Mouse (Mus musculus): ENCODE measurements around the gene Irgc1.
A peak's percentile ranks its signal among the peaks of the same experiment; 100 is the strongest.

Gene Irgc1

DNA sequence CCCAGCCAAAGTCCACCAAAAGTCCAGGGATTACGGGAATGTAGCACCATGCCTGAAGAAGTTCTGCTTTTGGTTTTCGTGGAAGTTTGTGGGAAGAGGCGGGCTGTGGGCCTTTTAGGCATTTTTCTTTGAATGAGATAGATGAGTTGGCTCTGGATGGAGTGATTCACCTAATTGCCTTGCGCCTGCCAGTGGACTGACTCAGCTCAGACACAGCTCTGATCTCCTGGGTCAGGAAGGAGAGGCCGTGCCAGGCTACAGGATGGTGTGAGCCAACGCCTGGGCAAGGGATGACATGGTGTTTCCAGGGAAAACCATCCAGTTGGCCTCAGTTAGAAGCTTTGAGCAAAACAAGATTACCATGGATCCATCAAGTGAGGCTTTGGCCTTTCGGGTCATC is 18.3 kb upstream of the Irgc1 start:
- DNase-seq = no peak

DNA sequence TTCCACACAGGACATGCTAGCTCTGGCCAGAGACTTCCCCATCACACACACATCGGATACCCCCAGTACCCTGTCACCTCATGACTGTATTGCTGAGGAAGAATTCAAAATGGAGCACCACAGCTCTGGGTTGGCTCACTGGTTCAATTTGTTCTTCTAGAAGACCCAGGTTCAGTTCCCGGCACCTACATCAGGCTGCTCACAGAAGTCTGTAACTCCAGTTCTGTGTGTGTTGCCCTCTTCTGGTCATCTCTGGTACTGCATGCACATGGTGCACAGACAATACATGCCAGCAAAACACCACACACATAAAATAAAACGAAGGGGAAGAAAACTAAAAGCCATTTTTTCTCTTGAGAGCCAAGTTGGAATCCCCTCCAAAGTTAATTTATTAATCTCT is 17.0 kb upstream of the Irgc1 start:
- DNase-seq = peak; percentile 37

DNA sequence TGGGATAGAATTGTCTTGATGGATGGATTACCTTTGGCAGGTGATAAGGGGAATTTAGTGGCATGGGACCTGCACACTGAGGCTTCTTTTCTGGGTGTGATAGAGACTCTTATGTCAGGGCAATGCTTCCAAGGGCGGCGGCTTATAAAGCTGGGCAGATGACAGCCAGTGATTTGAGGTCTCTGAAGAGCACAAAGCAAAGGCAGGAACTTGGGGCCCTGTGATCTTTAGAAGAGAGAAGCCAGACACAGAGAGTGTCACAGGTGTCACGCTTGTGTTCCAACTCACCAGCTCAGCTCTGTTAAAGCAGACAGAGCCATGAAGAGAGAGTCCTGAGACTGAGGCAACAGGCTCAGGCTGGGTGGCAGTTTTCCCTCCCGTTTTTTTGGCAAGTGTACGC is 15.8 kb upstream of the Irgc1 start:
- DNase-seq = peak; percentile 43

DNA sequence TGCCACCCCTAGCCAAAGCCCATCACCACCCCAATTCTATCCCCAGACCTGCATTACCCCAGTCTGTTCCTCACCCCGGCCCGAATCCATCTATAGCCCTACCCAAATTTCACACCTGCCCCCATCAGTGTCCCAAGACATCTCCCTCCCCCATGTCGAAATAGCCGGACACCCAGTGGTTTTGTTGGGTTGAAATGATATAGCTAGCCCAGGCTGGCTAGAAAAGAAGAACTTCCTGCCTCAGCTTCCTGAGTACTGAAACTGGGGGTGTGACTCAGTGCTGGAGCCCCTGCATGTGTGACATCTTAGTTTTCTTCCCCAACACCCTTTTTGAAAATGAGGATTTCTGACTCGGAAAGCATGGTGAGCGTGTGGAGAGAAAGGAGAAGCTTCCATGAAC is 14.7 kb upstream of the Irgc1 start:
- DNase-seq = no peak

DNA sequence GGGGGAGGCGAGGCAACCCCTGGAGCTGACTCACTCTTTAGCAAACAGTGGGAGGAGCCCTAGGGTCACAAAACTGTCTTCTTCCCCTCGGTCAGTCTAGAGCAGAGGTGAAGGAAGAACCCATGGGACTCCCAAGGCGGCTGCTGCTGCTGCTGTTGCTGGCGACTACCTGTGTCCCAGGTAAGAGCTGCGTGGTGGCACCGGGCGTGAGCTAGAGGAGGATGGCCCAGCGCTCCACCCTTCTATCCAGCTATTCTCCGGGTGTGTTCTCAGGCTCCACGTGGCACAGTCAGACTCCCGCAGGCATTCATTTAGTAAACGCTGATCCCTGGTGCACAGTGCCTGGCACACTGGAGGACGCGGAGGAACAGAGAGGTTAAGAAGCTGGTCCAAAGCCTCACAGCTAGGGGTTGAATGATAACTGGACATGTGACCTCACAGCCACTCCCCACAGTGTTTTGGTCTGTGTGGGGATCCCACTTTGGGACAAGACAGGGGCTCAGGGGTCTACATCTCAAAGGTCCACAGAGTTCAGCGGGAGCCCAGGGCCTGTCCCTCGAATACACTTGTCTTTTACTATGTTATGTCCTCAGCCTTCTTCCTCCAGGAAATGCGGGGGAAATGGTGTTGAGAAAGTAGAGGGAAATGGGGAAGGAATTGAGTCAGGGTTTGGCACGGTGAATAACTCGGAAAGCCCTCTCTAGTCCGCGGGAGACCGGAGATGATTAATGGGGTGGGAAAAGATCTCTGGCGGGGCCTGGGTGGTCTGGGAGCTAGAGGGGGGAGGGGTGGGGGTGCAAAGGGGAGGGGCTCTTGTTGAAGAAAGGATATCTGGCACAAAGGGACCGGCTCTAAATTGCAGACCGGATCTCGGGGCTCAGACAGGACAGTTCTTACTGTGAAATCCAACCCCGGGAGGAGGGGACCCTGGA is 10.6 kb upstream of the Irgc1 start, which contains the start of gene Plaur:
Gene Plaur (plus strand): TSS at position 97 of the 932 bp plus-strand sequence.
- DNase-seq = no peak

DNA sequence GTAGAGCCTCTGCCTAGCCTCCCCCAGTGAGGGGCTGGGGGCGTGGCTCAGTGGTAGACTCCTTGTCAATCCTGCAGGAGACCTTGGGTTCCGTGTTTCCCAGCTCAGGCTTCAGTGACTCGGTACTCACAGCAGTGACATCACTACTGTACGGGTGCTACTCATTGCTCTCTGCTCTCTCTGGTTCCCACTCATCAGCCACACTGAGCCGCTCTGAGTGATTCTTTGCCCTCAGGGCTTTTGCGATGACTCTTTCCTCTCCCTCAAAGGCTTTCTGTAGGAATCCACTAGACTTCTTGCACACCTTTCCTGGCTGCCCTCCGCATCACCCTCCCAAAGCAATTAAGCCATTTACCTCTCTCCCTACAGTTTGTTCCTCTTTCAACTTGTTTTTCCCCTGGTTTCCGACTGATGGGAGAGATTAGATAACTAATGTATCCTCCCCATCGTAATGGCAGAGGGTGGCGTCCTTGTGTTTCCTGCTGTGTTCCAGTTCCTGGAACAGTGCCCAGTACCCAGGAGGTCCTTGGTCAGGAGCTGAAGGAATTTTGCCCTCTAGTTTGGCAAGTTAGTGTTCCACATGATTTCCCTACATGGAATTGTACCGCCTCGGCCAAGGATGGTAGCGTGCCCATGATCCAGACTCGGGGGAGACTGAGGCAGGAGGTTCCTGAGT is 9.4 kb upstream of the Irgc1 start:
- no peak for DNase-seq

DNA sequence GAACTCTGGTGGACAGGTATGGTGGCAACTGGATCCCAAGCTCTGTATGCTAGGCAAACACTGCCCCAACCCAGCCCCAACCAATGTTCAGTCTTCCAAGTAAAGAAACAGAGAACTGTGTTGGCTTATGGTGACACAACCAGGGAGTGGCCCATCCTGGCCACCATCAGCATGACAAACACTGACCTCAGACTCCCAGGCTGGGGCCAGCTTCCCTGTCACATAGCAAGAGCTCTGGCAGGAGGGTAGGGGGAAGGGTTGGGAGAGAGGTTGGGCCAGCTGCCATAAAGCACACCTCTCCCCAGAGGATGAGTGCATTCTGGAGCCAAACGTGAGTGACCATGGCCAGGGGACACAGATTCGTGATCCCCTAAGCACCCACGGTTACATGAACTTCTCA is 7.7 kb upstream of the Irgc1 start:
- DNase-seq = no peak

DNA sequence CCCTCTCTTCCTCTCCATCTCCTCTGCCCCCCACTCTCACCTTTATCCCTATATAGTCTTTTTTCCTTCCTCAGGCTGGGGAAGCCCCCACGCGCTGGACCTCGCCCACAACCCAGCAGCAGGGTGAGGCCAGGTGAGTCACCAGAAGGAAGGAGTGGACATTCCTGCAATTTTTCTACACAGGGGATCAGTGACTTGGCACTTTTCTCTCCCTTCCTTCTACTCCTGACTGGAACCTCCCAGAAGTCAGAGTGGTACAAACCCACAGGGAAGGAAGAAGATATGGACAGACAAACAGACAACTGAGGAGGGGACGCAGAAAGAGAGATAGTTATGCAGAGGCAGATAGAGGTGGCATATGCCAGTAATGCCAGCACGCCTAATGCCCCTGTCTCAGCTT is 7.3 kb upstream of the Irgc1 start:
- no peak for DNase-seq

DNA sequence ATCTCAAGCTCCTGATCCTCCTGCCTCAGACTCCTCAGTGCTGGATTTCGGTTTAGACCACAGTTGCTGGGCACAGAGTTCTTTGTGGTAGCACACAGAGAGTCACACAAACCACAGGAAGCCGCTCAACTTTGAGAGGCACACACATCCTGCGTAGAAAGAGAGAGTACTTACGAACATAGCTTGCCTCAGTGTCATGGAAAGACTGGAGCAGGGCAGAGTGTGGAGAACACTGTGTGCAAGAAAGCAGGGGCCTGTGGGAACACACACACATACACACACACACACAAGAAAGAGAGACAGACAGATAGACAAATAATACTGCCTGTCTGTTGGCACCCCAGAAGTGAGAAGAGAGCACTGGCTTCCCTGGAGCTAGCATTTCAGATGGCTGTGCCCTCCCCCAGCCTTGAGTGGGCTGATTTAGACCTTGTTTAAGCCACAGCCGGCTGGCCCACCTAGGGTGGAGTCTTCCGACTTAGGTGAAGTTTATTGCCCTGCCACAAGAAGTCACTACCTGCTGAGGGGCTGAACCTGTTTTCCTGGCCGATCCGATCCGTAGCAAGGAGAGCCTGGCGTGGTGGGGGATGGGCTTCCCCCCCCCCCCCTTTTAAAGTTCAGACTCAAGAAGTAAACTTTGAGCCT is 5.8 kb upstream of the Irgc1 start:
- DNase-seq = peak; percentile 75

DNA sequence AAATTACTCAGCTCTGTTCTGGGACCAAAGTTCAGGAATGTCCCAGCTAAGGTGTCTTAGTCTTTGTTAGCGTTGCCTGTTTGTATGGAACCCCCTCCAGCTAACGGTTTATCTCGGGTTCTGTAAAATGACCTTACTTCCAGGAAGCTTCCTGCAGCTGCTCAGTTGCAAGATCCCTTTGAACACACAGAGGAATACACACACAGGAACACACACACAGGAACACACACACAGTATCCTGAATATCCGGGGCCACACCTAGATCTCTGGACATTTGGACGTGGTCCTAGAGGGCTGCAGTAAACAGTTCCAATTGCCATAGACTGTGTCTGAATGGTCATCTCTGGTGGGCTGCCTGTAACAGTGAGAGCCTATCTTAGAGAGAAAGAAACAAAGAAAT is 3.6 kb upstream of the Irgc1 start:
- no peak for DNase-seq

DNA sequence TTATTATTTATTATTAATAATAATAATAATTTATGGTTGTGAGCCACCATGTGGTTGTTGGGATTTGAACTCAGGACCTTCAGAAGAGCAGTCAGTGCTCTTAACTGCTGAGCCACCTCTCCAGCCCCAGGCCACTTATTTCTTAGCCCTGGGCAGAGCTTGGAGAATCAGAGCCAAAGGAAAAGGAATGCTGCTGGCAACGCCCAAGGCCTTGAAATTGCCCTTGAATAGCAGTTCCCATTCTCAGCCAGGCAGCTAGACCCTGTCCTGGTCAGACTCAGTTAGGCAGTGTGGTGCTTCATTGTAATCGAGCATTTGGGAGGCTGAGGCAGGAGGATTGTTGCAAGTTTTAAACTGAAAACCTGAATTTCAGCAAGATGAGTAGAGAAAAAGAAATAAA is 2.1 kb upstream of the Irgc1 start:
- DNase-seq = no peak

DNA sequence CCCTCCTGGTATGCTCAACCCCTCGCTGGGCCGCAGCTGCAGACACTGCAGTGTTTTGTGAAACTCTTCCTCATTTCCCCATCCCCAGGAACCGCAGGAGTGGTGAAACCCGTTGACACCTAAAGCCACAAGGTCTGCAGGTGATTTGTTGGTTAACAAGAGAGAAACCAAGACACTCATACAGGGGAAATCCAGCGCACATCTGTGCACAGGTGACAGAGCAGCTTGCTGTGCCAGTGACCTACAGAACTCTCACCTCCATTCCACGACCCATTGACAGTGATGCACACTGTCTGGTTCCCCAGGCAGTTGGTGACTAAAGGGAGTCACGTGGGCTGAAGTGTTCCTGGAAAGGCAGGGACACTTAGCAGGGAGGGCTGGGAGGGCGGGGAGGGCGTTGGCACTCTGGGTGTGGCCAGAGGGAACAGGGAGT is 1.5 kb downstream of the Irgc1 start:
- peak; percentile 36 for DNase-seq

DNA sequence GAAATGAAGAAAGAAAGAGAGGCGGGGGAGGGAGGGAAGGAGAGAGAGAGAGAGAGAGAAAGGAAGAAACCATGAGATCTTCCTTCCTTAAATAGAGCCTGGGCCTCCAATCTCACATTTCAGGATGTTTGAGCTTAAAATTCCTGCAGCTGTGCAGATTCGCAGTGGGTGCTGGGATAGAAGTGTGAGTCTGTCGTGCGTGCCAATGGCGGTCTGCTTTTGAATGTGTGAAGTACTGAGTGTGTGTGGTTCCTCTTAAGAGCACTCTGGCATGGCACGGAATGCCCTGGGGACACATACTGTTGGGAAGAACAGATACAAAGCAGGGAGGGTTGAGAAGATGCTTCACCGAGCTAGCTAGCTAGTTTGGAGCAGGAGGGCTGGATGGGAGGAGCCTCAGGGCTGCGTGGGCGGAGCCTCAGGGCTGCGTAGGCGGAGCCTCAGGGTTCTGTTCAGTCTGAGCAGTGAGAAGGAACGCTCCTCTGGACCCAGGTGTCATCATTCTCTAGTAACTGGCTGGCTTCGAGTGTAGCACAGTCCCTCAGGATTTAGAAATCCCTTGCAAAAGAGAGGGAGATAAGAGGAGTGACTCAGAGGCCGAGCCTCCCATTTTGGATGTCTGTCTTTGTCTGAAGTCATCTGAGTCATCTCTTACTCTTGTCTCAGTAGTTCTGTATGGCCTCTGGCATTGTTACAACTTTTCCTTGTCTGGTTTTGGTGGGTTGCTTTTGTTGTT is 3.1 kb downstream of the Irgc1 start:
- DNase-seq = no peak

DNA sequence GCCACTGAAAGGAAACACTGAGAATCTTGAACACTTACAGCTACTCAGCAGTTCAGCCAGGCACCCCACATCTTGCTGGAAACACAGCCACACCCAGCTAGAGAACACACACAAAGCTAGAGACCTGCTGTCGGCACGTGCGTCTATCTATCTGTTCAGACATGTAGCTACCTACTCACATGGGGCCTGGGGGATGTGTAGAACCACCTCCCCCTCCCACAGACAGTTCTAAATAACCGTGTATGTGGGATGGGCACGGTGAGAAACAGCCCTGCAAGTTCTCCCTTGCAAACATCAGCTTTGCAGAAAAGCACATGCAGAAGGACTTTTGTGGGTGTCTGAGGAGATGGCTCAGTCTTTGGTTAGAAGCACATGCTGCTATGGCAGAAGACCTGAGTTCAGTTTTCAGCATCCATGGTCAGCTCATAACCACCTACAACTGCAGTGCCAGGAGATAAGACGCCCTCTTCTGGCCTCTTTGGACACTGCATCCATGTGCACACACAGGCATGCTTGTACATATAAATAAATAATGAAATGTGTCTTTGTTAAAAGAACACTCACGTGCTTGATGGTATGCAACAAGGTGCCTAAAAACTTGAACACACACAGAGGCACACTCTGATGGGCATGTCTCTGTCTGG is 5.3 kb downstream of the Irgc1 start:
- no peak for DNase-seq

DNA sequence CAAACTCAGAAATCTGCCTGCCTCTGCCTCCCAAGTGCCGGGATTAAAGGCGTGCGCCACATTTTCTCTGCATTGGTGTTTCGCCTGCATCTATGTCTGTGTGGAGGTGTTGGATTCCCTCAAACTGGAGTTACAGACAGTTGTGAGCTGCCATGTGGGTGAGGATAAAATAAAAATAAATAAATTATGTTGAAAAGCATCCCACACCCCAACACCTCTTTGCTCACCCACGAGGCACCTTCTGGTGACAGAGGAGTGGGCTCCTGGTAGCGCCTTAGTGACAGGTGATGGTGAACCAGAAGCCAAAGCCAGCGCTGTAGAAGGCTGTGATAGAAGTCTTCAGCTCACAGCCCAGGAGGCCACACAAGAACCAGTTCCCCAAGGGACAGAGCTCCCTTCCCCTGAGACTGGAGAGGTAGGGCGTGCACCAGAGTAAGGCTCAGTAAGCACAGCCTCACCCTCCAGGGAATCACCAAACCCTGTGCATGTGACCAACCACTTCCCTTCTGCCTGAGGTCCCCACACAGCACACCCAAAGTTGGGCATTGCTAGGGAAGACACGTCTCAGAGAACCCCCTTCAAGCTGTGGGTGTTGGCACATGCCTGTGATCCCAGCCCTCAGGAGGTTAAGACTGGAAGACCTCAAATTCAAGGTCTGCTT is 6.7 kb downstream of the Irgc1 start:
- no peak for DNase-seq

DNA sequence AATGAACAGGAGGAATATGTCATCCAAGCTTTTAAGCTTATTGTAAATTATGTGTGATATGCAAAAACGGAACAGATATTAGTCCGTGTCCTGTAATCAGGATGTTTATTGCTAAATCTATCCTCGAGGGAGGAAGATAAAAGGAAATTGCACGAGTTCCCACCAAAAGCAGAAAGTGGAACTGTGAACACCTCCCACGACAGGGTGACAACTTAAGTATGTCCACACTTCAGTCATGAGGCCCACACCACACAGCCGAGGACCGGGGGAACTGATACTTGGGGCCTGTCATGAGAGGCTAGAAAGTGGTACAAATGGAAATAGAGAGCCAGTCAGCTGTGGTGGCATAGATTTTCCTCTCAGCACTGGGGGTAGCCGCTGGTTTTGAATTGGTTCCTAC is 9.8 kb downstream of the Irgc1 start:
- no peak for DNase-seq

DNA sequence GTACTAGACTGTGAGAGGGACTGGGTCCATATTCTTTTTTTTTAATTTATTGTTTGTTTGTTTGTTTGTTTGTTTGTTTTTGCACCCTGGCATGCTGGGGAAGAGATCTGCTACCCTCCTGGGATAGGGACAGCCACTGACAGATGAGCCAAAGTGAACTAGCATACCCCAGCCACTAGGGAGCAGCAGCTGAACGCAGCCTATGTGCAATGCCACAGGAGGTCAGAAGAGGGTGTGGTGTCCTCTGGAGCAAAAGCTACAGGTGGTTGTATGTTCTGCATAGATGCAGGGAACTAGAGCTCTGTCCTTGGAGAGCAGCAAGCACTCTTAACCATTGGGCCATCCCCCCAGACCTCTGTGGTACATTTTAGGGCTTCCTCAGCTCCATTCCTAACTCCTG is 10.3 kb downstream of the Irgc1 start:
- peak; percentile 88 for DNase-seq

DNA sequence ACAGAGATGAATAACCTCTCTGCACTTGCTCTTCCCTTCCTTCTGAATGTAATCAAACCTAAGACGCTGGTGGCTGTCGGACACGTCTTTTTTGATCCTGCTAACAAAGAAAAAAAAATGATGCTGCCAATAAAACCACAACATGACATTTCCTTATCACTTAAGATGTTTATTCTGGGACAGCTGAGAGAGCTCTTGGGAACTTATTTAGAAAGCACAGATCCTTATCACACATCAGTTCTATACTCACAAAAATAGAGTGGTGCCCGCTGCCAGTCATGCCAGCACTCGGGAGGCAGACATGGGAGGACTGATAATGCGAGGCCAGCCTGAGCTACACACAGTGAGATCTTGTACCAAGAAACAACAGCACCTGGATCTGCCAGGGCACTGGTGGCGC is 12.2 kb downstream of the Irgc1 start:
- DNase-seq = no peak

DNA sequence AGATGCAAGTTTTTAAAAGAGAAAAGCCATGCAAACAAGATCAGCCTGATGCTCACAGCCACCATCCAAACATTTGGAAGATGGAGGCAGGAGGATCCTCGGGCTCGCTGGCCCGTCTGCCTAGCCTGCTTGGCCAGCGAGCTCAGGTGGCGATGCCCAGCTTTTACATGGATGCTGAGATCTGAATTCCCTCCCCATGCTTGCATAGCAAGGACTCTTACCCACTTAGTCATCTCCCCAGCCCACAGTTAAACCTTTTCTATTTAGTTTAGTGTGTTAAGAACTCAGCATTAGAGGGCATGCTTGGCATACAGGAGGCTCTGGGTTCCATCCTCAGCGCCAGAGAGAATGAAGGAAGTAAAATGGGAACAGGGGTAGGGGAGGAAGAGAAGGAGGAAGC is 12.9 kb downstream of the Irgc1 start:
- DNase-seq = no peak

DNA sequence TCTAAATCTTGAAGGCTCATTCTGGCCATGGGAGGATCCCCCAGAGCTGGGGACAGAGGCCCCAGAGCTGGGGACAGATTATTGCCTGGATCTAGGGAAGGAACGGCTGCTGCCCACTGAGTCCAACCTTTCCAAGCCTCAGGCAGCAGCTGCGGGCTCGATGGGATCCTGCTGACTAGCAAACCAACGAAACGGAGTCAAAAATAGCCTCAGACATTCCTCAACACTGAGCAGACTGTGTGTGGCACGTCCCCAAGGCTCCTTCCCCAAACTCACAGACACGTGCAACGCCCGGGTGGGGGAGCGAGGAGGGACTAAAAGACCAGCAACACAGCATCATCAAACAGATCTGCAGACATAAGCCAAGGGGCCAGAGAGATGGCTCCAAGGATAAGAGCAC is 14.1 kb downstream of the Irgc1 start:
- DNase-seq = no peak

DNA sequence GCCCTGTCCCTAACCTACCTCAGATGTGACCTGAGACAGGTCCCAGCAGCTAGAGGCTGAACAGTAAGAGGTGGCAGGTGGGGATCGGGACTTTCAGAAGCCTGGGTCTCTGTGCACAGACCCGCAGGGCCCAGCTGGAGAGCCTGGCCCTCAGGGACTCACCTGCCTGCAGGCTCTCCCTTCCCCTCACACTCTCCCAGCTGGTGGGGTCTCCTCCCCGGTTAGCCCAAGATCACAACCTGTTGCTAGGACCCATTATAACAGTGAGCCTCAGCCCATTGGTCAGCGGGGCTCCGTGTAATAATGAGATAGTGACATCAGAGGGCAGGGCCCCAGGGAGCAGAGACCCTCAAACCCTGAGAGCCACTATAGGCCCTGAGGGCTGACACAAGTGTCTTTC is 16.8 kb downstream of the Irgc1 start:
- DNase-seq = no peak

DNA sequence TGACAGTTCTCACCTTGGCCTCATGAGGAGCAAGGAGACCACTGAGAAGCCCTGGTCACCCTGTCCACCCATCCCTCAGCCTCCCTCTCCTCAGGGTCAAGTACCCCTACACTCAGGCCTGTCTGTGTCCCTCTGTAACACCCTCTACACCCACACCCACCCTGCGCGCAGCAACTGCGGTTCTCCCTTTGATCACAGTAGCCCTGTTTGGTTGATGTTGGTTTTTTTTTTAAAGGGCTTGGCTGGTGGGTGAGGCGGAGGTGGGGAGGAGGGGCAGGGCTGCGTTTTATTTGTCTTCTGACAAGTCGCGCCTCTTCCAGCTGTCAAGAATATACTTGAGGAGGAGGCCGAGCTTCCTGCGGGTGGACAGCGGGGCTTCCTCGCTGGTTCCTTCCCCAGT is 20.4 kb downstream of the Irgc1 start:
- no peak for DNase-seq
